Mouse (Mus musculus) brain, embryonic 14.5 days (tissue): ENCODE measurements around the gene Nfkbiz.

Experiments
- CTCF ChIP-seq: fragments of 200-500 bp; IDR thresholded peaks from 2 replicates; pipeline ENCODE4 v1.5.1; 2012; ENCODE audit warnings: inconsistent platforms, mild to moderate bottlenecking, moderate library complexity, borderline replicate concordance; ENCODE audit not compliant: insufficient read depth, insufficient read length; ENCODE audit errors: extremely low read depth
- POLR2A ChIP-seq: fragments of 200-500 bp; IDR thresholded peaks from 2 replicates; pipeline ENCODE4 v1.6.1; 2012; ENCODE audit warnings: mild to moderate bottlenecking, inconsistent platforms, borderline replicate concordance; ENCODE audit not compliant: poor library complexity, insufficient read depth, insufficient read length, severe bottlenecking; ENCODE audit errors: extremely low read depth

DNA sequence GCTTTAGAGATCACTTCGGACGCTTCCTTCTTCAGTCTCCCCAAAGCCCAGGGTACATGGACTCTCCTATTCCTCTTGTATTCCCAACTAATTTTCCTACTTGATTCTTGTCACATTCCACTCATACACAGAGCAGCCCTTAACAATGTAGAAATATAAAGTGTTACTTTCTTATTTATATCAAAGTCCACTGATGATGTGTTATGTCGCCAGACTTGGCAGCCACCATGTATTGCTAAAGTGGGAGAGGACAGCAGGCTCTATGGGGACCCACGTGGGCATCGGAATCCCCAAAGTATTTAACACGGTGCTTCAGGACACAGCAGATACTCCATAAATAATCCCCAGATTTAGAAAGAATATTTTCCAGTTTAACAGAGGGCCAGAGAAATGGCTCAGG lies 24.0 kb downstream of the Nfkbiz start:
- TF ChIP-seq CTCF (no peak), POLR2A (no peak)
